ENCODE assay signal across 8 mouse cellular contexts in genomic region chr6:85131673-85132072, GRCm38 (mm10). TPM values are rescaled to one million over a fixed set of nuclear protein-coding genes. Genes with fewer than 3 reads are reported as not detected.
DNase-seq lines count a peak whose midpoint lies in the region.

No protein-coding gene starts in this region.

- peak; percentile 58 to 88 for DNase-seq in adrenal gland, adult (ENCODE audit: inconsistent age in 2 of 2, low spot score in 1 of 2)
- no peak for DNase-seq in adrenal gland, adult 8-10 months
- peak; percentile 78 for DNase-seq in ZHBTc4 (ENCODE audit: low read depth, low spot score)
- peak; percentile 66 to 78 for DNase-seq in cerebellum, postnatal 4 days (ENCODE audit: low spot score in 2 of 2)
- peak; percentile 64 for DNase-seq in gastrocnemius, postnatal 14 days
- peak; percentile 37 to 71 for DNase-seq in layer of hippocampus, adult 8-10 months (ENCODE audit: low spot score in 2 of 2)
- DNase-seq in lung, postnatal 14 days, result peak; percentile 81
- DNase-seq in spleen, adult 12 weeks (ENCODE audit: low spot score), result peak; percentile 17

- intact Hi-C loops in gastrocnemius, postnatal 14 days (cut with DNase I; ENCODE audit: low total_unique reads), result loop anchor here (5.0 kb wide), 1 partner anchor 94 kb away; no protein-coding TSS in a partner anchor

RNA-seq across cellular contexts. Expression of gene Spr, which starts 5.9 kb away (rescaled TPM):
- 100 to 1,000 TPM in 1 of 4 experiments, 10 to 100 TPM in 3; 78.3 to 103 (median 84.9) TPM for total RNA-seq in adrenal gland, adult 8-10 months (2022)
- 10 to 100 TPM; 28.0 to 28.1 TPM for total RNA-seq in gastrocnemius, postnatal 14 days (2021)
- 10 to 100 TPM; 39.2 to 56.1 (median 48.4) TPM for total RNA-seq in layer of hippocampus, adult 8-10 months (2022)

RNA-seq across cellular contexts. Expression of gene Emx1, which starts 55.6 kb away (rescaled TPM):
- total RNA-seq in adrenal gland, adult 8-10 months (2022), result not detected
- not detected for total RNA-seq in gastrocnemius, postnatal 14 days (2021)
- total RNA-seq in layer of hippocampus, adult 8-10 months (2022), result 10 to 100 TPM; 15.0 to 22.5 (median 17.5) TPM

Comparison
In these comparisons a context has a peak if more than half of its experiments do, and no peak if none do; other contexts are left out.
1. RNA of gene Emx1, which starts 55.6 kb away (total RNA-seq): 15.0 to 22.5 TPM in layer of hippocampus, adult 8-10 months; not detected in adrenal gland, adult 8-10 months and not detected in gastrocnemius, postnatal 14 days; every median in the first group is over 10 times any median in the second.